Mouse (Mus musculus) lung, embryonic 15.5 days (tissue): Measurements from ENCODE around the gene Krt18. TPM values are rescaled to one million over a fixed set of nuclear protein-coding genes. Genes with fewer than 3 reads are reported as not detected.
A peak's percentile ranks its signal among the peaks of the same experiment; 100 is the strongest.

Experiments used
- ATAC-seq: fragments of 200-750 bp; cut with Nextera tagmentation; 2 replicates; pipeline ENCODE4 v1.8.0; 2017; ENCODE audit warnings: moderate number of reproducible peaks, borderline replicate concordance; ENCODE audit not compliant: low FRiP score, low TSS enrichment; ENCODE audit errors: extremely low read depth
- H3K27ac ChIP-seq: fragments of 300-500 bp; sonication (generic); 2 replicates; pipeline ENCODE4 v1.5.1; 2015; ENCODE audit warnings: moderate library complexity, mild to moderate bottlenecking, inconsistent platforms
- H3K27me3 ChIP-seq: fragments of 300-500 bp; sonication (generic); 2 replicates; pipeline ENCODE4 v1.6.1; 2015; ENCODE audit warnings: inconsistent platforms
- H3K36me3 ChIP-seq: fragments of 300-500 bp; sonication (generic); 2 replicates; pipeline ENCODE4 v1.6.1; 2015; ENCODE audit warnings: inconsistent platforms
- H3K4me1 ChIP-seq: fragments of 300-500 bp; sonication (generic); 2 replicates; pipeline ENCODE4 v1.6.1; 2015; ENCODE audit warnings: inconsistent platforms
- H3K4me2 ChIP-seq: fragments of 300-500 bp; sonication (generic); 2 replicates; pipeline ENCODE4 v1.6.1; 2015; ENCODE audit warnings: inconsistent platforms, mild to moderate bottlenecking, moderate library complexity
- H3K4me3 ChIP-seq: fragments of 300-500 bp; sonication (generic); 2 replicates; pipeline ENCODE4 v1.5.1; 2015; ENCODE audit warnings: mild to moderate bottlenecking, inconsistent platforms
- H3K9ac ChIP-seq: fragments of 300-500 bp; sonication (generic); 2 replicates; pipeline ENCODE4 v1.6.1; 2015; ENCODE audit warnings: inconsistent platforms
- H3K9me3 ChIP-seq: fragments of 300-500 bp; sonication (generic); 2 replicates; pipeline ENCODE4 v1.6.1; 2016; ENCODE audit warnings: inconsistent platforms
- WGBS: fragments of 180-500 bp; shearing (Covaris S2); methylation state at CpG from one replicate; pipeline ENCODE4 v1.1.7; 2015; 5-methylcytosine and 5-hydroxymethylcytosine counted together
- polyA plus RNA-seq: library from polyadenylated mRNA; unstranded; fragments of >200 nt; fragmentation: Nextera tagmentation; extraction: Ambion mirVana; gene quantifications from 2 replicates; pipeline ENCODE4 v1.2.1, GENCODE M21; 2015

The Krt18 gene
- polyA plus RNA-seq, 1 experiment from 2014 or later: 264 TPM

- Histone ChIP-seq H3K4me3 (no peak overlapping the region), H3K9me3 (no peaks in the 10 kb centered on the region), H3K9ac (no peak overlapping the region), H3K4me1 (peaks cover 41% of the 10 kb centered on the region), H3K27me3 (no peaks in the 10 kb centered on the region), H3K36me3 (no peaks in the 10 kb centered on the region), H3K27ac (peak overlapping the region; percentile 80), H3K4me2 (no peak overlapping the region)
- WGBS: 24% methylated on average over 3 of the region's 3 CpGs
- ATAC-seq: no peak
Measured at GRCm38 (mm10) chr15:102013651-102014050, 14.3 kb upstream of the Krt18 start.

GRCm38 (mm10) chr15:102014848-102015247 lies 13.1 kb upstream of the Krt18 start:
- H3K4me1 ChIP-seq: peaks cover 41% of the 10 kb centered on the region
- no peaks in the 10 kb centered on the region for H3K9me3 ChIP-seq
- no peak overlapping the region for H3K4me2 ChIP-seq
- H3K27me3 ChIP-seq: no peaks in the 10 kb centered on the region
- H3K9ac ChIP-seq: no peak overlapping the region
- no peaks in the 10 kb centered on the region for H3K36me3 ChIP-seq
- WGBS: 22% methylated on average over 2 of the region's 4 CpGs
- no peak overlapping the region for H3K4me3 ChIP-seq
- ATAC-seq: no peak
- no peak overlapping the region for H3K27ac ChIP-seq

GRCm38 (mm10) chr15:102016096-102016495 lies 11.9 kb upstream of the Krt18 start:
- 10% methylated on average over 3 of the region's 3 CpGs for WGBS
- H3K9me3 ChIP-seq: no peaks in the 10 kb centered on the region
- H3K36me3 ChIP-seq: no peaks in the 10 kb centered on the region
- H3K4me3 ChIP-seq: no peak overlapping the region
- no peaks in the 10 kb centered on the region for H3K27me3 ChIP-seq
- no peak overlapping the region for H3K4me2 ChIP-seq
- peaks cover 33% of the 10 kb centered on the region for H3K4me1 ChIP-seq
- H3K9ac ChIP-seq: no peak overlapping the region
- H3K27ac ChIP-seq: peak overlapping the region; percentile 88
- ATAC-seq: 0 out of 2 replicates have a peak, but pooled peaks have one; percentile 9

GRCm38 (mm10) chr15:102016787-102017186 lies 11.2 kb upstream of the Krt18 start:
- peak overlapping the region; percentile 16; the same call in 1 of the 2 replicates for H3K4me2 ChIP-seq
- peak; percentile 67 for ATAC-seq
- no peaks in the 10 kb centered on the region for H3K27me3 ChIP-seq
- no peaks in the 10 kb centered on the region for H3K9me3 ChIP-seq
- H3K36me3 ChIP-seq: no peaks in the 10 kb centered on the region
- H3K9ac ChIP-seq: no peak overlapping the region
- H3K4me1 ChIP-seq: peaks cover 32% of the 10 kb centered on the region; the same call in 1 of the 2 replicates
- peak overlapping the region; percentile 88 for H3K27ac ChIP-seq
- no peak overlapping the region for H3K4me3 ChIP-seq
- 13% methylated on average over 7 of the region's 7 CpGs for WGBS

- Histone ChIP-seq H3K4me3 (no peak overlapping the region), H3K9me3 (no peaks in the 10 kb centered on the region), H3K4me1 (peaks cover 31% of the 10 kb centered on the region; the same call in 1 of the 2 replicates), H3K4me2 (no peak overlapping the region), H3K27ac (peak overlapping the region; percentile 88), H3K9ac (no peak overlapping the region), H3K36me3 (no peaks in the 10 kb centered on the region), H3K27me3 (no peaks in the 10 kb centered on the region)
- ATAC-seq: no peak
- WGBS: 19% methylated on average over 7 of the region's 7 CpGs
Measured at GRCm38 (mm10) chr15:102017918-102018463, 10.0 kb upstream of the Krt18 start.

- Histone ChIP-seq H3K4me1 (peaks cover 47% of the 10 kb centered on the region), H3K4me2 (0 out of 2 replicates have a peak overlapping the region, but pooled peaks have one; percentile 27), H3K27ac (peak overlapping the region; percentile 92), H3K9me3 (no peaks in the 10 kb centered on the region), H3K9ac (no peak overlapping the region), H3K36me3 (no peaks in the 10 kb centered on the region), H3K4me3 (no peak overlapping the region), H3K27me3 (peaks cover 9% of the 10 kb centered on the region)
- 37% methylated on average over 8 of the region's 8 CpGs for WGBS
- ATAC-seq: peak; percentile 46; the same call in 1 of the 2 replicates
Measured at GRCm38 (mm10) chr15:102022481-102022880, 5.5 kb upstream of the Krt18 start.

GRCm38 (mm10) chr15:102023888-102024287 lies 4.1 kb upstream of the Krt18 start:
- H3K4me1 ChIP-seq: peaks cover 50% of the 10 kb centered on the region
- no peak for ATAC-seq
- no peak overlapping the region for H3K9ac ChIP-seq
- H3K27ac ChIP-seq: peak overlapping the region; percentile 92
- no peak overlapping the region for H3K4me2 ChIP-seq
- no peak overlapping the region for H3K4me3 ChIP-seq
- H3K9me3 ChIP-seq: no peaks in the 10 kb centered on the region
- no peaks in the 10 kb centered on the region for H3K36me3 ChIP-seq
- WGBS: 37% methylated on average over 8 of the region's 8 CpGs
- peaks cover 20% of the 10 kb centered on the region for H3K27me3 ChIP-seq

- Histone ChIP-seq H3K9ac (peak overlapping the region; percentile 20; the same call in 1 of the 2 replicates), H3K36me3 (no peaks in the 10 kb centered on the region), H3K27ac (peak overlapping the region; percentile 92), H3K4me2 (peak overlapping the region; percentile 46), H3K9me3 (no peaks in the 10 kb centered on the region), H3K27me3 (peaks cover 20% of the 10 kb centered on the region), H3K4me1 (peaks cover 50% of the 10 kb centered on the region), H3K4me3 (peak overlapping the region; percentile 7)
- 7% methylated on average over 22 of the region's 22 CpGs for WGBS
- peak; percentile 35; the same call in 1 of the 2 replicates for ATAC-seq
Measured at GRCm38 (mm10) chr15:102025136-102025872, 2.7 kb upstream of the Krt18 start.

GRCm38 (mm10) chr15:102026430-102026829 lies 1.6 kb upstream of the Krt18 start:
- Histone ChIP-seq H3K9me3 (no peaks in the 10 kb centered on the region), H3K27me3 (peaks cover 20% of the 10 kb centered on the region), H3K4me3 (no peak overlapping the region), H3K27ac (peak overlapping the region; percentile 92; the same call in 1 of the 2 replicates), H3K4me1 (peaks cover 50% of the 10 kb centered on the region), H3K4me2 (peak overlapping the region; percentile 8; the same call in 1 of the 2 replicates), H3K9ac (no peak overlapping the region), H3K36me3 (0 out of 2 replicates have a peak, but pooled peaks cover 3% of the 10 kb centered on the region)
- ATAC-seq: no peak
- WGBS: 13% methylated on average over 12 of the region's 12 CpGs

GRCm38 (mm10) chr15:102034121-102035053 lies 6.4 kb downstream of the Krt18 start:
- Histone ChIP-seq H3K4me2 (no peak overlapping the region), H3K4me1 (no peaks in the 10 kb centered on the region; the same call in 1 of the 2 replicates), H3K9ac (no peak overlapping the region), H3K27me3 (no peaks in the 10 kb centered on the region), H3K27ac (no peak overlapping the region), H3K36me3 (0 out of 2 replicates have a peak, but pooled peaks cover 3% of the 10 kb centered on the region), H3K4me3 (no peak overlapping the region), H3K9me3 (no peaks in the 10 kb centered on the region)
- ATAC-seq: no peak
- WGBS: 53% methylated on average over 16 of the region's 16 CpGs

GRCm38 (mm10) chr15:102040277-102040676 lies 12.3 kb downstream of the Krt18 start:
- peaks cover 12% of the 10 kb centered on the region for H3K4me1 ChIP-seq
- no peak overlapping the region for H3K9ac ChIP-seq
- no peak overlapping the region for H3K27ac ChIP-seq
- 0 out of 2 replicates have a peak, but pooled peaks cover 3% of the 10 kb centered on the region for H3K27me3 ChIP-seq
- no peaks in the 10 kb centered on the region for H3K9me3 ChIP-seq
- WGBS: 46% methylated on average over 4 of the region's 4 CpGs
- no peak overlapping the region for H3K4me3 ChIP-seq
- no peak for ATAC-seq
- no peaks in the 10 kb centered on the region for H3K36me3 ChIP-seq
- H3K4me2 ChIP-seq: no peak overlapping the region
